Mouse (Mus musculus) heart, postnatal 10 days (tissue): ENCODE data around the gene Plin5. TPM values are rescaled to one million over a fixed set of nuclear protein-coding genes. Genes with fewer than 3 reads are reported as not detected.
"Not testable (repeated sequence)": the region's sequence is repeated elsewhere in the genome, so short reads cannot be mapped to it uniquely, and the experiment has no call there.

Experiments used
- DNase-seq, 2 experiments: peaks; one replicate each; pipeline ENCODE4 v3.0.0; 2021
- intact Hi-C: fragments of 180-260 bp; cut with DNase I; formaldehyde crosslinking; loops from one replicate; pipeline ENCODE4 v1.15.1; 2025
- total RNA-seq, 2 experiments: library from RNA; stranded (reverse); gene quantifications; 2 replicates each; pipeline ENCODE4 v1.2.3; 2021

Gene Plin5
- total RNA-seq, 2 experiments from 2014 or later, result 126 to 166 TPM

GRCm38 (mm10) chr17:56109219-56110051 is 8.0 kb downstream of the Plin5 start, which contains the start of gene Plin4:
TSS of gene Plin4 (minus strand) at chr17:56109803.
- DNase-seq, result peak; percentile 80 to 85
- intact Hi-C loops, result no loop called here

- intact Hi-C loops, result no loop called here
- DNase-seq, result peak; percentile 87 to 92
Observed at GRCm38 (mm10) chr17:56108334-56109044, 8.9 kb downstream of the Plin5 start.

GRCm38 (mm10) chr17:56107736-56108135 is 9.7 kb downstream of the Plin5 start:
- no peak for DNase-seq
- intact Hi-C loops, result no loop called here

- no peak for DNase-seq
- intact Hi-C loops, result no loop called here
Observed at GRCm38 (mm10) chr17:56106981-56107380, 10.4 kb downstream of the Plin5 start.

- intact Hi-C loops, result not testable (repeated sequence)
Observed at GRCm38 (mm10) chr17:56106436-56106835, 11.0 kb downstream of the Plin5 start.

GRCm38 (mm10) chr17:56104821-56105220 is 12.6 kb downstream of the Plin5 start:
- DNase-seq, intact Hi-C loops: not testable (repeated sequence)

More at GRCm38 (mm10) chr17:56106436-56106835, 11.0 kb downstream of the Plin5 start:
- DNase-seq, result not testable (repeated sequence)

- no peak for DNase-seq
- intact Hi-C loops, result no loop called here
Observed at GRCm38 (mm10) chr17:56103465-56104285, 13.7 kb downstream of the Plin5 start.

- intact Hi-C loops, result no loop called here
- DNase-seq, result no peak
Observed at GRCm38 (mm10) chr17:56102927-56103326, 14.5 kb downstream of the Plin5 start.

GRCm38 (mm10) chr17:56102158-56102557 is 15.2 kb downstream of the Plin5 start:
- DNase-seq, result no peak
- intact Hi-C loops, result no loop called here

GRCm38 (mm10) chr17:56100811-56101210 is 16.6 kb downstream of the Plin5 start:
- intact Hi-C loops, result no loop called here
- peak in 1 of 2 experiments; percentile 43 for DNase-seq

GRCm38 (mm10) chr17:56098711-56099572 is 18.5 kb downstream of the Plin5 start:
- intact Hi-C loops, result no loop called here
- peak in 1 of 2 experiments; percentile 38 for DNase-seq

- no peak for DNase-seq
- intact Hi-C loops, result no loop called here
Observed at GRCm38 (mm10) chr17:56098180-56098579, 19.2 kb downstream of the Plin5 start.

GRCm38 (mm10) chr17:56096883-56097282 is 20.5 kb downstream of the Plin5 start:
- no peak for DNase-seq
- intact Hi-C loops, result no loop called here

GRCm38 (mm10) chr17:56092794-56093193 is 24.6 kb downstream of the Plin5 start:
- no peak for DNase-seq
- intact Hi-C loops, result no loop called here

- intact Hi-C loops, result no loop called here
- DNase-seq, result no peak
Observed at GRCm38 (mm10) chr17:56092312-56092711, 25.1 kb downstream of the Plin5 start.

GRCm38 (mm10) chr17:56080781-56081585 is 36.4 kb downstream of the Plin5 start:
- intact Hi-C loops, result loop anchor here (10.0 kb wide), 1 partner anchor 514 kb away; no protein-coding TSS in a partner anchor
- peak; percentile 35 to 59 for DNase-seq

- intact Hi-C loops, result loop anchor here (10.0 kb wide), 1 partner anchor 515 kb away; no protein-coding TSS in a partner anchor
- DNase-seq, result peak in 1 of 2 experiments; percentile 26
Observed at GRCm38 (mm10) chr17:56079921-56080320, 37.5 kb downstream of the Plin5 start.

GRCm38 (mm10) chr17:56078880-56079795 is 38.3 kb downstream of the Plin5 start, which contains the start of gene Hdgfl2:
TSS of gene Hdgfl2 (plus strand) at chr17:56079634.
- peak; percentile 100 for DNase-seq
- intact Hi-C loops, result no loop called here
